Mouse (Mus musculus) CH12.LX (cell line): ENCODE results near the gene Pitpnm3. TPM values are rescaled to one million over a fixed set of nuclear protein-coding genes. Genes with fewer than 3 reads are reported as not detected.
A peak's percentile ranks its signal among the peaks of the same experiment; 100 is the strongest.

Experiments
- DNase-seq: peaks from one replicate; pipeline ENCODE4 v3.0.0-alpha.2; 2013; ENCODE audit errors: extremely low read depth
- H3K27ac ChIP-seq: 2 replicates; pipeline ENCODE4 v1.5.1; 2012; ENCODE audit warnings: low read depth, mild to moderate bottlenecking, control low read depth, moderate library complexity; ENCODE audit not compliant: insufficient read depth
- H3K27me3 ChIP-seq: replicated peaks from 2 replicates; pipeline ENCODE3; 2012; ENCODE audit warnings: inconsistent platforms
- H3K36me3 ChIP-seq, 2 experiments: replicated peaks in 1 of 2; 2 replicates each; pipeline versions ENCODE3 to v1.6.1; 2012; ENCODE audit warnings: inconsistent platforms in 1 of 2, low read length in 1 of 2, mild to moderate bottlenecking in 1 of 2, mixed read lengths in 1 of 2, moderate library complexity in 1 of 2; ENCODE audit not compliant: control insufficient read depth in 1 of 2, insufficient read depth in 1 of 2
- H3K4me1 ChIP-seq, 2 experiments: 2 replicates each; pipeline ENCODE4 v1.6.1; 2012; ENCODE audit warnings: inconsistent platforms in 1 of 2, moderate library complexity in 1 of 2; ENCODE audit not compliant: insufficient read depth in 2 of 2, control insufficient read depth in 1 of 2
- H3K4me2 ChIP-seq: 2 replicates; pipeline ENCODE4 v1.6.1; 2012; ENCODE audit warnings: low read depth, mild to moderate bottlenecking, control low read depth; ENCODE audit not compliant: poor library complexity, insufficient read depth, severe bottlenecking
- H3K4me3 ChIP-seq, 3 experiments: fragments of 150-350 bp in 1 of 3; sonication (generic) in 1 of 3; replicated peaks in 1 of 3; 2 replicates each; pipeline versions ENCODE3 to v1.5.1; 2011 to 2012; ENCODE audit warnings: low read depth in 2 of 3, low read length in 2 of 3, mild to moderate bottlenecking in 2 of 3, moderate library complexity in 2 of 3, control low read depth in 1 of 3, improper control_type of control experiment in 1 of 3, inconsistent platforms in 1 of 3, mixed read lengths in 1 of 3; ENCODE audit not compliant: poor library complexity in 1 of 3
- H3K79me2 ChIP-seq: replicated peaks from 2 replicates; pipeline ENCODE4 v1.6.1; 2012; ENCODE audit warnings: mild to moderate bottlenecking, moderate library complexity; ENCODE audit not compliant: control insufficient read depth, poor library complexity, insufficient read depth, severe bottlenecking; ENCODE audit errors: extremely low read depth
- H3K9ac ChIP-seq: 2 replicates; pipeline ENCODE4 v1.6.1; 2012; ENCODE audit warnings: low read depth, mild to moderate bottlenecking, control low read depth, moderate library complexity; ENCODE audit not compliant: insufficient read depth
- H3K9me3 ChIP-seq: replicated peaks from 2 replicates; pipeline ENCODE3; 2012; ENCODE audit warnings: low read length, inconsistent platforms, mixed read lengths
- CTCF ChIP-seq, 2 experiments: IDR thresholded peaks in 1 of 2; conservative IDR thresholded peaks in 1 of 2; 2 replicates each; pipeline ENCODE4 v1.5.1; 2011 to 2012; ENCODE audit warnings: low read depth in 2 of 2, low read length in 2 of 2, improper control_type of control experiment in 1 of 2, inconsistent platforms in 1 of 2, mild to moderate bottlenecking in 1 of 2, moderate library complexity in 1 of 2
- E2F4 ChIP-seq: IDR thresholded peaks from 2 replicates; pipeline ENCODE4 v1.6.1; 2011; ENCODE audit warnings: low read depth, low read length, improper control_type of control experiment; ENCODE audit not compliant: insufficient replicate concordance
- ELF1 ChIP-seq: IDR thresholded peaks from 2 replicates; pipeline ENCODE4 v1.6.1; 2014; ENCODE audit warnings: low read depth, mild to moderate bottlenecking, inconsistent platforms, low read length, improper control_type of control experiment
- ETS1 ChIP-seq: conservative IDR thresholded peaks from 2 replicates; pipeline ENCODE4 v1.6.1; 2012; ENCODE audit warnings: low read depth, mild to moderate bottlenecking, inconsistent platforms, low read length, improper control_type of control experiment, moderate library complexity
- GABPA ChIP-seq: IDR thresholded peaks from 2 replicates; pipeline ENCODE4 v1.6.1; 2012; ENCODE audit warnings: low read depth, low read length, improper control_type of control experiment, inconsistent platforms; ENCODE audit not compliant: insufficient replicate concordance
- HCFC1 ChIP-seq: IDR thresholded peaks from 2 replicates; pipeline ENCODE4 v1.6.1; 2012; ENCODE audit warnings: low read depth, mild to moderate bottlenecking, inconsistent platforms, low read length, improper control_type of control experiment
- JUND ChIP-seq: conservative IDR thresholded peaks from 2 replicates; pipeline ENCODE4 v1.6.1; 2011; ENCODE audit warnings: low read depth, low read length, improper control_type of control experiment
- MAFK ChIP-seq: IDR thresholded peaks from 2 replicates; pipeline ENCODE4 v1.6.1; 2011; ENCODE audit warnings: low read length, improper control_type of control experiment; ENCODE audit not compliant: insufficient replicate concordance
- MAZ ChIP-seq: IDR thresholded peaks from 2 replicates; pipeline ENCODE4 v1.6.1; 2012; ENCODE audit warnings: low read depth, mild to moderate bottlenecking, inconsistent platforms, low read length, improper control_type of control experiment, moderate library complexity
- MEF2A ChIP-seq: IDR thresholded peaks from 2 replicates; pipeline ENCODE4 v1.6.1; 2014; ENCODE audit warnings: low read depth, mild to moderate bottlenecking, inconsistent platforms, low read length, improper control_type of control experiment, borderline replicate concordance
- NELFE ChIP-seq: IDR thresholded peaks from 2 replicates; pipeline ENCODE4 v1.6.1; 2011; ENCODE audit warnings: low read depth, low read length, improper control_type of control experiment
- NRF1 ChIP-seq: IDR thresholded peaks from 2 replicates; pipeline ENCODE4 v1.6.1; 2014; ENCODE audit warnings: low read depth, mild to moderate bottlenecking, inconsistent platforms, low read length, improper control_type of control experiment, moderate library complexity
- PAX5 ChIP-seq: IDR thresholded peaks from 2 replicates; pipeline ENCODE4 v1.6.1; 2012; ENCODE audit warnings: low read length, inconsistent platforms, mixed read lengths
- POLR2A ChIP-seq: IDR thresholded peaks from 2 replicates; pipeline ENCODE4 v1.6.1; 2011; ENCODE audit warnings: low read depth, mild to moderate bottlenecking, improper control_type of control experiment, low read length
- POLR2AphosphoS2 ChIP-seq: IDR thresholded peaks from 2 replicates; pipeline ENCODE4 v1.6.1; 2011; ENCODE audit warnings: low read depth, low read length, improper control_type of control experiment
- RAD21 ChIP-seq: IDR thresholded peaks from 2 replicates; pipeline ENCODE4 v1.6.1; 2011; ENCODE audit warnings: low read depth, mild to moderate bottlenecking, low read length, improper control_type of control experiment, moderate library complexity
- SIN3A ChIP-seq: IDR thresholded peaks from 2 replicates; pipeline ENCODE4 v1.6.1; 2012; ENCODE audit warnings: low read length, improper control_type of control experiment, inconsistent platforms
- SMC3 ChIP-seq: IDR thresholded peaks from 2 replicates; pipeline ENCODE4 v1.6.1; 2011; ENCODE audit warnings: low read depth, low read length, improper control_type of control experiment
- TCF12 ChIP-seq: IDR thresholded peaks from 2 replicates; pipeline ENCODE4 v1.6.1; 2014; ENCODE audit warnings: low read depth, mild to moderate bottlenecking, inconsistent platforms, low read length, improper control_type of control experiment
- UBTF ChIP-seq: IDR thresholded peaks from 2 replicates; pipeline ENCODE4 v1.6.1; 2012; ENCODE audit warnings: low read depth, mild to moderate bottlenecking, inconsistent platforms, low read length, improper control_type of control experiment, moderate library complexity
- ZC3H11A ChIP-seq: IDR thresholded peaks from 2 replicates; pipeline ENCODE4 v1.6.1; 2012; ENCODE audit warnings: low read depth, mild to moderate bottlenecking, inconsistent platforms, low read length, improper control_type of control experiment
- ZMIZ1 ChIP-seq: IDR thresholded peaks from 2 replicates; pipeline ENCODE4 v1.6.1; 2012; ENCODE audit warnings: low read depth, mild to moderate bottlenecking, inconsistent platforms, low read length, improper control_type of control experiment
- ZNF384 ChIP-seq: IDR thresholded peaks from 2 replicates; pipeline ENCODE4 v1.6.1; 2012; ENCODE audit warnings: low read depth, low read length, improper control_type of control experiment, inconsistent platforms
- dilution Hi-C: fragments of 300-500 bp; cut with MboI; formaldehyde crosslinking; loops from 2 replicates; pipeline ENCODE4 v1.14.3; 2020; ENCODE audit warnings: low sequenced_read_pairs; ENCODE audit not compliant: extremely low pct_unique_long_range_greater_than_20kb, extremely low pct_ligation_motif_present
- in situ Hi-C: fragments of 300-500 bp; cut with MboI; formaldehyde crosslinking; loops from 3 replicates; pipeline ENCODE4 v1.14.3; 2019; ENCODE audit warnings: low sequenced_read_pairs, low pct_ligation_motif_present, low pct_unique_long_range_greater_than_20kb, mixed read lengths
- polyA plus RNA-seq: library from polyadenylated mRNA; unstranded; fragments of >175 nt; gene quantifications from 2 replicates; pipeline ENCODE4 v1.2.1, GENCODE M21; 2012; ENCODE audit warnings: low read depth; ENCODE audit not compliant: insufficient read length
- total RNA-seq, 2 experiments: library from RNA; depleted of rRNA; stranded (reverse); fragments of 300-350 nt in 1 of 2; fragments of >200 nt in 1 of 2; gene quantifications; 2 replicates each; pipeline ENCODE4 v1.2.3; 2012 to 2014

The Pitpnm3 gene
- total and polyA plus RNA-seq, 3 experiments, result 0.08 to 0.59 (median 0.31) TPM

DNA sequence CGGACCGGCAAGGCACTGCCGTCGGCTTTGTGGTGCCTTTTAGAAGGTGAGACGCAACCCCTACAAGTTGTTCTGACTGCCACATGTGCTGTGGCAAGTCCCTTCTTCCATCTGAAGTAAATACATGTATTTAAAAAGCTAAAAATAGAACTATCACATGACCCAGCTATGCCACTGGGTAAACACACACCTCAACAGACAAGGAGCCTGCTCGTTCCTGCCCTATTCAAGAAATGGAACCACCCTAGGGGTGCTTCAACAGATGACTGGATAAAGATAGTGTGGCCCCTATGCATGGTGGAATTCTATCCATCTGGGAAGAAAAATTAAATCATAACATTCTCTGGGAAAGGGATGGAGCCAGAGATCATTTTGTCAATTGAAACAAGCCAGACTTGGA, 112.8 kb downstream of the Pitpnm3 start:
- Histone ChIP-seq H3K4me1 (peaks cover 17 to 41% of the 10 kb centered on the region in 2 experiments), H3K4me3 (no peak overlapping the region), H3K79me2 (no peaks in the 10 kb centered on the region), H3K27ac (no peak overlapping the region), H3K36me3 (no peaks in the 10 kb centered on the region), H3K9me3 (no peaks in the 10 kb centered on the region), H3K27me3 (peaks cover 6% of the 10 kb centered on the region), H3K4me2 (no peak overlapping the region), H3K9ac (no peak overlapping the region)
- TF ChIP-seq SMC3 (no peak), MEF2A (peak; percentile 41), ZC3H11A (no peak), E2F4 (no peak)
- dilution Hi-C loops, result no loop called here
- in situ Hi-C loops, result loop anchor here (5.0 to 10.0 kb wide), 2 partner anchors 161 to 348 kb away; no protein-coding TSS in a partner anchor
- DNase-seq, result no peak

DNA sequence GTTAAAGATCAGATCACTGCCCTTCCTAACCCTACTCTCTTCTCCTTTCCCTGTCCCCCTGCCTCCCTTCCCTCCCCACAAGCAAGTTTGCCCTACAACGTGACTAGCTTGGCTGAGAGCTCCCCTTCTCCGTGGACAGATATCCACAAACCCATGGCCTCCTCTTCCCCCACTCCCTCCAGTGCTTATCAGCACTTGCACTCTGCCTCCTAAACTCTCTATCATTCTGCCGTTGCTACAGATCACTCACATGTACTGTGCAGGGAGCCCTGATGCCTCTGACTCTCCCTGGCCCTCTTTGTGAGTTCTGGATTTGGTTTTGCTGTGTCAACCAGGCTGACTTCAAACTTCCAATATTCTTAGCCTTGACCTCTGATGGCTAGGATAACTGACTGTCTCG, 114.6 kb downstream of the Pitpnm3 start:
- no peak overlapping the region for H3K9ac ChIP-seq
- H3K27me3 ChIP-seq, result peaks cover 6% of the 10 kb centered on the region
- H3K9me3 ChIP-seq, result no peaks in the 10 kb centered on the region
- no peak overlapping the region for H3K27ac ChIP-seq
- no peaks in the 10 kb centered on the region for H3K79me2 ChIP-seq
- no peak overlapping the region for H3K4me2 ChIP-seq
- no peak for TF ChIP-seq MAZ
- no peak for TF ChIP-seq MAFK
- no peak for TF ChIP-seq JUND
- no peak for TF ChIP-seq NELFE
- TF ChIP-seq ZMIZ1, result no peak
- no peak for TF ChIP-seq HCFC1
- no peak for TF ChIP-seq NRF1
- no peak for TF ChIP-seq E2F4
- no peak for TF ChIP-seq PAX5
- no peak for TF ChIP-seq POLR2A
- no peak for TF ChIP-seq SMC3
- H3K4me3 ChIP-seq, result no peak overlapping the region
- H3K36me3 ChIP-seq, result no peaks in the 10 kb centered on the region
- dilution Hi-C loops, result no loop called here
- no peak for DNase-seq
- in situ Hi-C loops, result loop anchor here (5.0 to 10.0 kb wide), 2 partner anchors 159 to 346 kb away; no protein-coding TSS in a partner anchor
- H3K4me1 ChIP-seq, result peaks cover 18 to 28% of the 10 kb centered on the region in 2 experiments

DNA sequence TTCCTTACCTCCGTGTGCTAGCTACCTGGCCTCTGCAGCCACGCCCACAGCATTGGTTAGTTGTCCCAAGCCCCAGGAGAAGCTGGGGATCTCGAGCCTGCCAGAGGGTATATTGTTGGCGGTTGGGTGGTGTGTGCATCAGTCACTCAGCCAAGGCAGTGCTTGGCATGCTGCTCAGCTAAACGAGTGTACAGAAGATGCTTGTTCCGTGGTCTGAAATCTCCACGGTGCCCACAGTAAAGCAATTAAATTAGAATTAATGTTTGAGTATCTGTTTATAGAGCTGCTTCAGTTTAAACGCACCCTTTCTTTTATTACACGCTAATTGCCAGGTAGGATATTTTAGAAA, 118.4 kb downstream of the Pitpnm3 start:
- in situ Hi-C loops, result no loop called here

More for the DNA sequence above, 118.4 kb downstream of the Pitpnm3 start:
- H3K79me2 ChIP-seq, result no peaks in the 10 kb centered on the region
- H3K4me3 ChIP-seq, result no peak overlapping the region
- TF ChIP-seq UBTF (no peak), ZMIZ1 (no peak), GABPA (no peak), ETS1 (no peak), MEF2A (no peak), SIN3A (no peak), ELF1 (no peak), POLR2AphosphoS2 (no peak), HCFC1 (no peak), TCF12 (no peak), SMC3 (no peak), ZC3H11A (no peak), ZNF384 (no peak), CTCF (conservative IDR thresholded peaks at IDR 0.05 in 1 of 2, IDR thresholded peaks at IDR 0.05 in 1 of 2; ENCODE audit: low read depth in 2 of 2, low read length in 2 of 2) (no peak), RAD21 (no peak)
- no peak for DNase-seq
- no peaks in the 10 kb centered on the region for H3K9me3 ChIP-seq
- H3K9ac ChIP-seq, result no peak overlapping the region
- no peak overlapping the region for H3K27ac ChIP-seq
- peaks cover 2% of the 10 kb centered on the region for H3K27me3 ChIP-seq
- H3K4me2 ChIP-seq, result no peak overlapping the region
- H3K4me1 ChIP-seq, result peaks cover 7 to 19% of the 10 kb centered on the region in 2 experiments
- dilution Hi-C loops, result no loop called here
- H3K36me3 ChIP-seq, result no peaks in the 10 kb centered on the region
